Mouse (Mus musculus): ENCODE measurements around the gene Atat1. TPM values are rescaled to one million over a fixed set of nuclear protein-coding genes. Genes with fewer than 3 reads are reported as not detected.
A peak's percentile ranks its signal among the peaks of the same experiment; 100 is the strongest.

Gene Atat1
- total RNA-seq, 2 experiments from 2014 or later: 7.7 to 9.5 TPM

DNA sequence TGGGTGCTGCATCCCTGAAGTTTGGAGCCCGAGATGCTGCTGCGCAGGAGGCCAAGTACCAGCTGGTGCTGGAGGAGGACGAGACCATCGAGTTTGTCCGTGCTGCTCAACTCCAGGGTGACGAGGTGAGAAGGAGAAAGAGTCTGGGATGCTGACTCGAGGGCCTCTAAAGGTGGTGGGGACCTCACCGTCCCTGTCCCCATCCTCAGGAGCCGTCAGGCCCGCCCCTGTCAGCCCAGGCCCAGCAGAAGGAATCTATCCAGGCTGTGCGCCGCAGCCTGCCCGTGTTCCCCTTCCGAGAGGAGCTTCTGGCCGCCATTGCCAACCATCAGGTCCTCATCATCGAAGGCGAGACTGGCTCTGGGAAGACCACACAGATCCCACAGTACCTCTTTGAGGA, 27.0 kb downstream of the Atat1 start:
- intact Hi-C loops (cut with DNase I): no loop called here
- no peak for DNase-seq

DNA sequence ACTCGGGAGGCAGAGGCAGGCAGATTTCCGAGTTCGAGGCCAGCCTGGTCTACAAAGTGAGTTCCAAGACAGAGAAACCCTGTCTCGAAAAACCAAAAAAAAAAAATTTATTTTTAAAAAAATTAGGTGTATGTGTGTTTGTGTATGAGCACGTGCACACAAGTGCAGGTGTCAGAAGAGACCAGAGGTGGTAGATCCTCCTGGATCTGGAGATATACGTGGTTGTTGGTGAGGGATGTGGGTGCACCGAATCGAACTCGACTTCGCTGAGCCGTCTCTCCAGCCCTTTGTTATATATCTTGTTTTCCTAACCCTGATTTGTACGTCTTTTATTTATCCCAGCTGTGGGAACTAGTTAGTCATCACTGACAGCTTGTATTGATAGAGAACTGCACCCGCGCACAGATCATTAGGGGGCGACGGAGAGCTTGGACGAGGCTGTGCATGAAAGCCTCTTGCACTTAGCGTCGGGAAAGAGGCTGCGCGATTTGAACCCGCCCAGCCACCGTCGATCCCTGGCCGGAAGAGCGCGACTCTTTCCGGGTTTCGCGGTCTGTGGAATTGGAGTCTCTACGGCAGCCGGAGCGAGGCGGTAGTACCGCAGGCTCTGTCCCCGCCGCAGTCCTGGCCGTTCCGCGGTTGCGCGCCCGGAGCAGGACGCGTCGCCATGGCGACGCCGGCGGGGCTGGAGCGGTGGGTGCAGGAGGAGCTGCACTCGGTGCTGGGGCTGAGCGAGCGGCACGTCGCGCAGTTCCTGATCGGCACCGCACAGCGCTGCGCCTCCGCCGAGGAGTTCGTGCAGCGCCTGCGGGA, 30.4 kb downstream of the Atat1 start, which contains the start of gene Dhx16:
Gene Dhx16, plus strand, starts transcription at position 575 of the 813 bp plus-strand sequence.
- DNase-seq: peak; percentile 95 to 97
- intact Hi-C loops (cut with DNase I): loop anchor here (5.0 kb wide), 1 partner anchor 33 kb away; the partner anchor contains the start of gene Atat1

DNA sequence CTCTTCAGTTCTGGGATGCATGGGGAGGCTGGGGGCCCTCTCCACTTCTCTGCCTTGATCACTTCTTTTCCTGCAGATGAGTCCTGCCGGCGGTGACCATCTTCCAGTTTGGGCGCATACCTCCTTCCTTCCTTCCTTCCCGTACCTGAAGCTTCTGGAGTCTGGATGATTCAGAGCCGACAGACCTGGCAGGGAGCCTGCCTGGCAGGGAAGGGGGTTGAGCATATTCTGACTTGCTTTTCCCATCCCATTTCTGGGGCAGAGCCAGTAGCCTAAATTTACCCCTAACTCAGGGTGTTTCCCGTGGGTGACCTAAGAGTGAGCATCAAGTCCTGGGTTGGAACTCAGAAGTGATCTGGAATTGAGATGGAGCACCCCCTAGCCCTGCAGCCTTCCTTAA, 35.2 kb downstream of the Atat1 start:
- no peak for DNase-seq
- intact Hi-C loops (cut with DNase I): loop anchor here (1.0 to 5.0 kb wide), 2 partner anchors 38 to 39 kb away; partner anchors contain the start of gene Atat1

DNA sequence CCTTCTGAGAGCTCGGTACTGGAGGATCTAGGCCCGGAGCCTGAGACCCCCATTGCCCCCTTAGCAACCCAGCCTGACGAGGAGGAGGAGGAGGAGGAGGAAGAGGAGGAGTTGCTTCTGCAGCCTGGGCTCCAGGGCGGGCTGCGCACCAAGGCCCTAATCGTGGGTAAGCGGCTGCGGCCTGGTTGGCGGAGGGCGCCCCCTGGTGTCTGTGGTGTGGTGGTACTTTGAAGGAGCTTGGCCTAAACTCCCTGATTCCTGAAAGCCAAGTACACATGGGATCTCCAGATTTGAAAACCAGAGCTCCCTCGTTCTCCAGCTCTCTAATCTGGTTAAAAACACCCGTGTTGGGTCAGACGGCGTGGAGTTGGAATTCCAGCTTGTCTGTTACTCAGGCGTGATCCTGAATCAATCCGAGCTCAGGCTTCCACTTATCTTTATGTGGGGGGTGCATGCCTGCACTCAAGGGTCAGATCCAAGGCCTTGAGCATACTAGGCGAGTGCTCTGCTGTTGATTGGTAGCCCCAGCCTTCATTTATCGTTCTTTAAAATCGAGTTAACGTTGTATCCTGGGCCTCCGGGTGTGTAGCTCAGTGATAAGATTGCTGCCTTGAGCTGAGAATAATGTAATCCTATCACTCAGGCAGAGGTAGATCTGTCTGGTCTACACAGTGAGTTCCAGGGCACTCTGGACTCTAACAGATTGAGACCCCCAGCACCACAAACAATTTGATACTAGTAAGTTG, 35.9 kb downstream of the Atat1 start:
- DNase-seq: peak; percentile 95
- intact Hi-C loops (cut with DNase I): loop anchor here (1.0 kb wide), 1 partner anchor 135 kb away; no protein-coding TSS in a partner anchor

DNA sequence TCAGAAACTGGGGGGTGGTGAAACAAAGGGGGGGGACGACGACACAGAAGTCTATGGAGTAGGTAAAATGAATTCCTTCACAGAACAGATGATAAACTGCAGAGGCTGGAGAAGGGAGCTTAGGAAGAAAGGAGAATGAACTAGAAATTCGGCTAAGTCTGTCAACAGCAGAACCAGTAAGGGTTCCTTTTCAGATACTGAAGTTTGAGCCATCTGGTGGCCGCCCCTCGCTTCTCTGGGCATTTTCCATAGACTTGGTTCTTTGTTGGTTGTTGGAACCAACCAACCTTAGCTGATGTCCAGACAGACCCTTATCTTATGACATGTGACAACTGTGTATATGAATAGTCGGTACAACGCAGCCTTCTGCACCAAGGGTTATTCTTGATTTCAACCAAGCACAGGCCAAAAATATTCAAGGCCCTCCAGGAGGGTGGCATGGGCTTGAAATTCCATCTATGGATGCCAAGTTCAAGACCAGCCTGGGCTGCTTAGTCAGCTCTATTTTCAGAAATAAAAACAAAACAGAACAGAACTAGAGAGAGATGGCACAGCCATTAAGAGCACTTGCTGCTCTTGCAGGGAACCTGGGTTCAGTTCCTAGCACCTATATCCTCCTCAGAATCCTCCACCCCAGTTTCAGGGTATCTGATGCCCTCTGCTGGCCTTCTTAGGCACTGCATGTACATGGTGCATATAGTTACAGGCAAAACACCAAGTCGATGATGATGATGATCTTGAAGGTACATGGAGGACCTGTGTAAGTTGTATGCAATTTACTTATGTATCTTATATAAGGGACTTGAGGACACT, 38.8 kb downstream of the Atat1 start:
- intact Hi-C loops (cut with DNase I): no loop called here
- DNase-seq: peak; percentile 29 to 56

DNA sequence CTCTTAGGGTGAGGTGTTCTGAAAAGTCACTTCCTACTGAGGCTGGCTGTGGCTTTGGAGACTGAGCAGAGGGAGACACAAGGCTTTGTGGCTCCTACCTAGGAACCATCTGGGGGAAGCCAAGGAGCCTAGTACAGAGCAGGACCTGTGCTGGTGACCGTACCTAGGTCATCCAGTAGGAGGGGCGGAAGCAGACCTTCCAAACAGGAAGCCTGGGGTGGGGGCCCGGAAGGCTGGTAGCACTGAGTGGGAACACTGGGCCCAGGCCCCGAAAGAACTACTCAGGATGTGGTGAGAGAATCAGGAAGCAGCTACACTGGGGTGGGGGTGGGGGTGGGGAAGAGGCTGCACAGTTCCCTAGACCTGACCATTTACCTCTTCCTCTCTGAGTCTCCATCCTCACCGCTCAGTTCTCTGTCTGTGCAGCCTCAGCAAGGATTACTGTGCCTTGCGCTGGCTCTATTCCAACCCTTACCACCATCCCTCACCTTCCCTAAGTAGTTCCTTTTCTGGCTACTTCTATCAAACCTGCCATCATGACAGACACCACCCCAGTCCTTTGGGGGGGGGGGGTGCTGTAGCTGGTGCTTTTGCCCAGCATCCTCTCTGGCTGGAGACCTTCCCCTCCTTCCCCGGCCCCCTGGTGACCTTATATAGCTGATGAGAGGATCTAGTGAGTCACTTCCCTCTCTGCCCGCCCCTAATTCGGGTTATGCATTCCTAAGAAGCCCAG, 39.6 kb downstream of the Atat1 start:
- DNase-seq: peak; percentile 70 to 75
- intact Hi-C loops (cut with DNase I): no loop called here

DNA sequence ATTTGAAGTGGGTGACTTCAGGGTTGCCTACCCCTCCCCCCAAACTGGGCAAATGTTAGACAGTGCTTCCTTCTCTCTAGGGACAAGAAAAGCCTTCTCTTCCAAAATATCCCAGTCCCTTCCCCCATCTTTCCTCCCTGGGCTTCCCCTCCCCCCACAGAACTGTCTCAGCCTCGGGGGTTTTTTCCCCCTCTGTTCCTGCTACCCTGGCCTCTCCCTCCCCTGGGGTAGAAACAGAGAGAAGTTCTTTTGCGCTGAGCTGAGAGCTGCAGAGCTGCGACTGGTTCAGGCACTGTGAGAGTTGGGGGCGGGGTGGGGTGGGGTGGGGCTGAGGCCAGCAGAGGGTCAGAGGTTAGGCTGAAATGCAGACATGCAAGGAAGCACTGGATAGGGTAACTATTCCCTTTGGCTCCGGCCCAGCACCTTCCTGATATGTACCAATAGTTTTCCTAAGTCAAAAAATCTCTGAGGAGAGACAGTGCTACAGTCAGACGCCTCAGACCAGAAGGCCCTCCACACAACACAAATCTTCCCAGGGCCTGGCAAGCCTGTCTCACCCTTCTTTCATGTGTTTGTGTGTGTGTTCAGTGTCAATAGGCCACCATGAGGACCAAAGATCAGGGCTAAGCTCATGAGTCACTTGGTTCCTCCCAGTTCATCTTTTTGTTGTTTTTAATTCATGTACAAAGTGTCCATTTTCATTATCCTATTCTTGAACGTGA, 40.4 kb downstream of the Atat1 start:
- peak; percentile 60 to 61 for DNase-seq
- intact Hi-C loops (cut with DNase I): no loop called here

DNA sequence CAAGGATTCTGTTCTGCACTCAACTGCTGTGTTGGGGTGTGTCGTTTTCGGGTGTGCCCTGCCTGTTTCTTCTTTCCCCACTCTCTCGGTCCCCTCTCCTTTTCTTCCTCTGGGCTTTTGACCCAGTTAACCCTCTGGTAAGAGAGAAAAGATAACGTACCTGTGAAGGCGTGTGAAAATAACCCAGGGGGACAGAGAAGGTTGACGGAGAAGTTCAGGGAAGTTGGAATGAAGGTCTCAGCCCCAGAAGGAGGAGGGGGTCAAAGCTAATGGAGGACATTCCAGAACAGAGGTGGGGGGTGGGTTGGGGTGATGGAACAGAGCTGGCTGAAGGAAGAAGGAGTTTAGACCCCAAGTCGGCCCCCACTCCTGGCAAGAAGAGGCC, 40.9 kb downstream of the Atat1 start:
- intact Hi-C loops (cut with DNase I): no loop called here
- DNase-seq: no peak

DNA sequence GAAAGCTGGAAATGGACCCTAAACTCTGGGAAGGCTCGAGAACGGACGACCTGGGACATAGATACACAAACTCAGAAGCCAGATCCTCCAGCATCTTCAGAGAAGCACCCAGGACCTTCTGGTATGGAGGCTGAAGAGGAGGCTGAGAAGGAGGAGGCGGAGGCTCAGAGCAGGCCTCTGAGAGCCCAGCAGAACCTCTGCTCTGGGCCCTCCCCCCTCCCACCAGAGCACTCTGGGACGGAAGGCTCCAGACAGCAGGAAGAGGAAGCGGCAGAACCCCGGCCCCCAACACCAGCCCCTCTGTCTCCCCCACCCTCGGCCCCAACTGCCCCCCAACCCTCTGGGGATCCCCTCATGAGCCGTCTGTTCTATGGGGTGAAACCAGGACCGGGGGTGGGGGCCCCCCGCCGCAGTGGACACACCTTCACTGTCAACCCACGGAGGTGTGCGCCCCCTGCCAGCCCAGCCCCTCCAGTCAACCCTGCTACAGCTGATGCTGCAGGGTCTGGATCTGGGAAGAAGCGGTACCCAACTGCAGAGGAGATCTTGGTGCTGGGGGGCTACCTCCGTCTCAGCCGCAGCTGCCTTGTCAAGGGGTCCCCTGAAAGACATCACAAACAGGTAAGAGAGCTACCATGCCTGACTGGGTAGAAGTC, 41.6 kb downstream of the Atat1 start:
- intact Hi-C loops (cut with DNase I): no loop called here
- peak; percentile 44 to 50 for DNase-seq

DNA sequence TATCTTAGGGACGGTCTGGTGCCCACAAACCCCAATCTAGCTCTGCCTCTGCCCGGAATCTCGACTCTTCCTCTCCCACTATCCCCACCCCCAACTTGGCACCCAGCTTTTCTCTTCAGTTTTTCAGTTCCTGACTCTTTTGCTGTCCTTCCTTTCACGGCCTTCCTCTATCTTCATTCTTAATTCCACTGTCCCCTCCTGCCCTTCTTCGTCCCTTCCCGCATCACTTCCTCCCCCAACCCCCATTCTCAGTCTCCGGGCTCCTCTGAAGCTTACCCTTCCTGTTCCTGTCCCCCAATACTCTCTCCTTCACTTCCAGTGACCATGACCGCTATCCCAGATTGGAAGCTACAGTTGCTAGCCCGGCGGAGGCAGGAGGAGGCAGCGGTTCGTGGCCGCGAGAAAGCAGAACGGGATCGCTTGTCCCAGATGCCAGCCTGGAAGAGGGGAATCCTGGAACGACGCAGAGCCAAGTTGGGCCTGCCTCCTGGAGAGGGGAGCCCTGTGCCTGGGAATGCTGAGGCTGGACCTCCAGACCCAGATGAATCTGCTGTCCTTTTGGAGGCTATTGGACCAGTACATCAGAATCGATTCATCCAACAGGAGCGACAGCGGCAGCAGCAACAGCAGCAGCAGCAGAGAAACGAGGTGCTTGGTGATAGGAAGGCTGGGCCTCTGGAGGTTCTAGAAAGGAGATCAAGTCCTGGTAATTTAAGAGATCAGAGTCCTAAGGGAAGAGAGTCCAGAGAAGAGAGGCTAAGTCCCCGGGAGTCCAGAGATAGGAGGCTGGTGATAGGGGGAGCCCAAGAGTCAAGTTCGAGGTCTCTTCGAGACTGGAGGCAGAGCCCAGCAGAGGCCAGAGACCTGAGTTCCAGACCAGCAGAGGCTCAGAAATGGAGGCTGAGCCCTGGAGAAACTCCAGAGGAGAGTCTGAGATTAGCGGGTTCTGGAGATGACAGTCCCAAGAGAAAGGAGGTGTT, 42.7 kb downstream of the Atat1 start:
- intact Hi-C loops (cut with DNase I): no loop called here
- DNase-seq: peak; percentile 54 to 60

DNA sequence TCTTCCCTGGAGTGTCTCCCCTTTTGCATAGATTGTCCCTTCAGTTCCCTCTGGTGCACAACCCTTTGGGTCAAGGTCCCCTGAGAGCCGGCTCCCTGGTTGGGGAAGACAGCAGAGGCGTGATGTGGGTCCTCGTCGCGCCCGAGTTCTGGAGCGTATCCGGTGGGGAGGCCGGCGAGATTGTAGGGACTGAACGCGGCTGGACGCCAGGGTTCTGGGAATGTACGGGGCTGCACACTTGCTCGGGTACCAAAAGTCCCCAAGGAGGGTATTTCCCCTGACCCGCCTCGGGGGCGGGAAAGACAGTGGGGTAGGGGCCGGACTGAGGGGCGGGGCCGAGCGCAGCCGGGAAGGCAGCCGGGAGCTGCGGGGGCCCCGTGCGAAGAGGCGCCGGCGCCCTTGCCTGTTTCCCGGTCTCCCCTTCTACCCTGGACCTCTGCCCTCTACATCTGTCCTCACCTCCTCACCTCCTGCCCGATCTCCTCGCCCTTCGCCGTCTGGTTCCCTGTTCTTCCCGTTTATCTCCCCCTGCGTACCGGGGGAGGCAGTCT, 43.5 kb downstream of the Atat1 start:
- intact Hi-C loops (cut with DNase I): no loop called here
- DNase-seq: peak; percentile 83 to 86

DNA sequence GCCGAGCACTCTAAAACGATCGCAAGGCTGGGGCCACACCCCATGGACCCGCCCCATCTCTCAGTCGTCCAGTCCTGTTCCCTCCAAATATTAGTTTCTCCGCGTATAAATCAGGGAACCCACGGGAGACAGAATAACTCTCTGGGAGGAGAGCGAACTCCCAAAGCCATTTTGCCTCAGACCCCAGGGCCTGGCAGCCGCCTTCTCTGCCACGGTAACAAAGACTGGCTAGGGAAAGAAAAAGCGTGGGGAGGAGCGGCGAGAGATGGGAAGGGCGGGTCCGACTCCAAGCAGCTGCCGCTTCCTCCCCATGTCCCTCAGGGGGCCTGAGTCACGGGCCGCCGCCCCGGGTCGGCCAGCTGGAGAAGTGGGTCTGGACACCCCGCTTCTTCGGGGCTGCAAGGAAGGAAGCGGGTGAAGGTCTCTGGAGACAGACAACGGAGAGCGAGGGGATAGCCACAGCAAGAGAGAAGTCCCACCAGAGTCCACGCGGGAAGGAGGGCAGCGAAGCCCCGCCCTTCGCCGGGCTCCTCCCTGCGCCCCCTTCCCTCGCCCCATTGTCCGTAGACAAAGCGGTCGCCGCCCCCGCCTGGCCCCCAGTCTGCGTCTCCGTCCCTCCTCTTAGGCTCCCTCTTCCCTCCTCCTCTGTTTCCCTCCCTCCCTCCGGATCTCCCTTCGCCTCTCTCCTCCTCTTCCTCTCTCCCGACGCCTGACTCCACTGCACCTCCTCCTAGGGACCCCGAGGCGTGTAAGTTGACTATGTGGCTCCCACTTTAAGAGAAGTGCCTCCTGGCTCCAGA, 44.2 kb downstream of the Atat1 start, which contains the start of gene Ppp1r18:
Gene Ppp1r18, plus strand, starts transcription at position 113 of the 800 bp plus-strand sequence.
- intact Hi-C loops (cut with DNase I): no loop called here
- DNase-seq: peak; percentile 82 to 85

DNA sequence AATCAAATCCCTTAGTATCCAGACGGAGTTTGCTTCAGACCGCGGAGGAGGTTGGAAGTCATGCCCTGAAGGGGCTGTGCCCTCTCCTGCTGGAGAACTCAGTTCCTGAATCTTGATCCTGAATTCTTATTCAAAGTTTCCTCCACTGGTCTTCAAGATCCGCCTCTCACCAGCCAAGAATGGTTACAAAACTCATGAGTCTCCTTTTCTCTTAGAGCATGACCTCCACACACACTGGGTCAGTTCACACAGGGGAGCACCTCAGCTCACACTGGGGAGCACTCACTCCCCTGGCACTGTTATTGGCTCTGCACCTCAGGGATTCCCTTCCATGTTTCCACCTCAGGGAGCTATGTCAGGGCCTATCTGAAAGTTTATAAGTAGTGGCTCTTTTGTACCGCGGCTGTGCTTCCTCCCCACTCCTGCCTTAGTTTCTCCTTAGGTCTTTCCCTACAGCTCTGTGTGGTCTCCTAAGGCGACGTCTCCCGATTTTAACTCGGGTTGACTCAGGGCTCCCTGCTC, 45.0 kb downstream of the Atat1 start:
- DNase-seq: no peak
- intact Hi-C loops (cut with DNase I): no loop called here

DNA sequence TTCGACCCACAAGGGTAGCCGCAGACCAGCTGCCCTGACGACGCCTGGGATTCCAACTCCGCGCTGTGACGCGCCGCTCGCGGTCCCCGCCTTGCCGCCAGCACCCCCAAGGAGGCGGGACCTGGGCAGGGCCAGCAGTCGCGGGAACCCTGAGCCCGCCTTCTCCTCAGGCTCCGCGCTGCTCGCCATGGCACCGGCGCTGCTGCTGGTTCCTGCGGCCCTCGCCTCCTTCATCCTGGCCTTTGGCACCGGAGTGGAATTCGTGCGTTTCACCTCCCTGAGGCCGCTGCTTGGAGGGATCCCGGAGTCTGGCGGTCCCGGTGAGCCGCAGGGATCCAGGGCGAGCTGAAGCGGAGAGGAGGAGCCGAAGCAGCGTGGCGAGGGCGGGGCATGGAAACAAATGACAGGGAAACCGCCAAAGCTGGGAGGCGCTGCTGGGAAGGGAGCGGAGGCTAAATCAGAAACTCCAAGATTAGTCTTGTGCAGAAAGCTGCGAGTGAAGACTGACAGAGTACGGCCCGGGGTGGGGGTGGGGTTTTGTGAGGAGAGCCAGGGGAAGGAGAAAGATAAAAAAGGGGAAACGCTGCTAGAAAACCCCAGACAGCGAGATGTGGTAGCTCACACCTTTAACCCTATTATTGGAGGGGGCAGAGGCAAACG, 48.5 kb downstream of the Atat1 start, which contains the start of gene Nrm:
Gene Nrm, plus strand, starts transcription at position 121 of the 660 bp plus-strand sequence.
- intact Hi-C loops (cut with DNase I): loop anchor here (2.0 kb wide), 1 partner anchor 19 kb away; no protein-coding TSS in a partner anchor
- DNase-seq: peak; percentile 92 to 94

DNA sequence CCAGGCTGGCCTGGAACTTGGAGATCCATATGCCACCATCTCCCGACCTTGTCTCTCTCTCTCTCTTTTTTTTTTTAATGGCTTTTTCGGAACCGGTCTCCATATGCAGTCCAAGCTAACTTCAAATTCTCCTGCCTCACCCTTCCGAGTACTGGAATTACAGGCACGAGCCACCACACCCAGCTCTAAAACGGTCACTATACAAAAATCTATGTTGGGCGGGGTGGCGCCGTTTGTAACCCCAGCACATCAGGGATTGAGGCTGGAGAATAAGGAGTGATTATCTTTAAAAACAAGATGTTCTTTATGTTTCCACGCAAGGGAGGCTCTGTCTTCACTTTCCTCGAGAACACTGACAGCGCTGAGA, 49.1 kb downstream of the Atat1 start:
- intact Hi-C loops (cut with DNase I): loop anchor here (2.0 kb wide), 1 partner anchor 18 kb away; no protein-coding TSS in a partner anchor
- DNase-seq: no peak

Data from heart, postnatal 14 days (tissue).